Mouse (Mus musculus) left cerebral cortex, postnatal 25 days (tissue): ENCODE data around the gene Tmem88b. TPM values are rescaled to one million over a fixed set of nuclear protein-coding genes. Genes with fewer than 3 reads are reported as not detected.
"Not testable (repeated sequence)": the region's sequence is repeated elsewhere in the genome, so short reads cannot be mapped to it uniquely, and the experiment has no call there.

Source experiments
- DNase-seq, 2 experiments: peaks; one replicate each; pipeline ENCODE4 v3.0.0; 2022; ENCODE audit warnings: low spot score in 2 of 2, mixed read lengths in 1 of 2
- intact Hi-C: fragments of 180-260 bp; cut with DNase I; formaldehyde crosslinking; loops from one replicate; pipeline ENCODE4 v1.15.1; 2025
- total RNA-seq, 2 experiments: library from RNA; stranded (reverse); gene quantifications; 2 replicates each; pipeline ENCODE4 v1.2.3; 2021

Gene Tmem88b
- total RNA-seq, 2 experiments from 2014 or later = 16.8 to 20.7 TPM

DNA sequence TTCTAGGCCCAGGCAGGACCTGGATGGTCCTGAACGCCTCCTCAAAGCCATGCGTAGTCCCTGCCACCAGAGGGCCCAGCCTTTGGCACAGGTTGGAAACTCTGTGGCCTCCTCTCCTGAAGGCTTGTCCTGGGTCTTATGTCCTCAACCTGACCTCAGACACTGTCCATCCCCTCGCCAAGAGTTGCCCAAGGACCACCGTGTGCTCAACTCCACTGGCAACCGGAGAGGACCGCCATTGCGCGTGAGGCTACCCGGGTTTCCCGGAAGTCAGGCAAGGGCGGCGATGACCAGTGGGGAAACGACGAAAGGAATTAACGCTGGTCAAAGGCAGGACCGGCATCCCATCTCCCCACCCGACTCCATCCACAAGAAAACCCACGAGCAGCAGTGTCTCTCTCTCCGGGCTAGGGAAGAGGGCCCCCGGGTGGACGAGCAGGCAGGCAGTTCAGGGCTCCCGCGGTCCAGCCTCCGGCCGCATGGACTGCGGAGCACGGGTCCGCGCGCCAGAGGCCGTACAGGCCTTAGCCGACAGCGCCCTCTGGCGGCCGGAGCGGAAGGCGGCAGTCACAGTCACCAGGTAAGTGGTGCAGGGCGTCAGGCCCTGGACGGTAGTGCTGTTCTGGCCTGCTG lies 15.7 kb downstream of the Tmem88b start:
- peak; percentile 91 to 93 for DNase-seq

DNA sequence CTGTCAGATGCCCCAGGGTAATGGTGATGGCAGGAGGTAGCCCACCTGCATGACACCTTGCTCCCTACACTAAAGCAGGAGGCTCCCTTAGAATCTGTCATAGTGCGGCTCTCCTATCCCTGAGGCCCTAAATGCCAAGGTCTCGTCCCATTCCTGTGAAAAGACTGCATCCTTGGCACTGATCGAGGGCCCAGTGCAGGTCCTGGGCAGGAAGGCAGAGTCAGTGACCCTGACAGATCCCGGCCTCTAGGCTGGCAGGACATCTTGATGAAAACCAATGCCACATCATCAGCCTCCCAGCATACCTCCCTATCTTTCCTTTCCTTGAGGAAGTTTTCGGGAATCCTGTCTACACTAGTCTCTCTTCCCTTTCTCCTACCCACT lies 16.2 kb downstream of the Tmem88b start:
- no peak for DNase-seq
- intact Hi-C loops = no loop called here

More for the DNA sequence above, 15.7 kb downstream of the Tmem88b start:
- intact Hi-C loops = loop anchor here (5.0 kb wide), 1 partner anchor 48 kb away; no protein-coding TSS in a partner anchor

DNA sequence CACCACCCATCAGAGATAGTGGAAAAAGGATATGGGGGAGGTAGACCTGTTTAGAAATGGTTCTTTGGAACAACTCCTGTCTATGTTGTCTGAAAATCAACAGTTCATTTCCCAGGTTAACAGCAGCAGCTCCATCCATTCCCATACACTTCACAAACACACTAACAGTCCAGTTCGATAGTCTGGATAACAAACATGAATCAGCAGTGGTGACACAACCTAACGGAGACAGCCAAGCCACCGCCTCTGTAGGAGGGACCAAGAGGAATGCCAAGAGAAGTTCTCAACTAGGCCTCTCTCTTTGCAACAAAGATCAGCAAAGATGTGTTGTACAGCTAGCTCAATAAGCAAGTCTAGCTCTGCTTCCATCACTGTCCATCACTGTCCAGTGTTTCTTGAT lies 23.3 kb downstream of the Tmem88b start:
- intact Hi-C loops = no loop called here
- DNase-seq = no peak

DNA sequence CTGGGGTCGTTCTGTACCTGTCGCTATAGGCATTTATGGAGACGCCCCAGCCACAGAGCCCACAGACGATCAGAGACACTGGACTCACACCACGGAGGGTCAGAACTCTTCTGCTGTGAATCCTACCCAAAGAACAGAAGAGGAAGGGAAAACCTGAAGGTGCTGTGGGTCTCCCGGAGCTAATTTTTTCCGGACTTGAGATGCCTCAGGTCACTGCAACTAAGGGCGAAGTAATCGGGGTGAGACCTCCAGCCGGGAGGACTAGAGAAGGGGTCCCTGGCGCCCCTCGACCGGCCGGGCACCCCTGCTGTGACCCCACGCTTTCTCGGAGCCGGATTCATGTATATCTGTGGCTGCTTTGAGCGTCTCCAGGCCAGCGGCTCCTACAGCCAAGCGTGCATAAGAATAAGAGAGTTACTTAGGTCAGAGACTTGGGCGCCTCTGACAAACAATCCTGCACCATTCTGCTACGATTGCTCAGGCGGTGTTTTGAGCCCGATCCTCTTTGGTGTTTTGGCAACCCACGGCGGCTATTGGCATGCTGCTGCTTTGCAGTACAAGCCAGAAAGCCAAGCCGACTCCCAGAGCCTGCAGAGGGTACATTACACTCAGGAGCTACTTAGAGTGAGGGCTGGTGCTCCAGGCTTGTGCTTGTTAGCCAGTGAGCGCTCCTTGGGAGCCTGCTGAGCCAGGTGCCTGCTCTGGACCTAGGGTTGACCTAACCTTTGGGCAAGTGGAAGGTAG lies 24.1 kb downstream of the Tmem88b start:
- intact Hi-C loops = no loop called here
- no peak for DNase-seq

DNA sequence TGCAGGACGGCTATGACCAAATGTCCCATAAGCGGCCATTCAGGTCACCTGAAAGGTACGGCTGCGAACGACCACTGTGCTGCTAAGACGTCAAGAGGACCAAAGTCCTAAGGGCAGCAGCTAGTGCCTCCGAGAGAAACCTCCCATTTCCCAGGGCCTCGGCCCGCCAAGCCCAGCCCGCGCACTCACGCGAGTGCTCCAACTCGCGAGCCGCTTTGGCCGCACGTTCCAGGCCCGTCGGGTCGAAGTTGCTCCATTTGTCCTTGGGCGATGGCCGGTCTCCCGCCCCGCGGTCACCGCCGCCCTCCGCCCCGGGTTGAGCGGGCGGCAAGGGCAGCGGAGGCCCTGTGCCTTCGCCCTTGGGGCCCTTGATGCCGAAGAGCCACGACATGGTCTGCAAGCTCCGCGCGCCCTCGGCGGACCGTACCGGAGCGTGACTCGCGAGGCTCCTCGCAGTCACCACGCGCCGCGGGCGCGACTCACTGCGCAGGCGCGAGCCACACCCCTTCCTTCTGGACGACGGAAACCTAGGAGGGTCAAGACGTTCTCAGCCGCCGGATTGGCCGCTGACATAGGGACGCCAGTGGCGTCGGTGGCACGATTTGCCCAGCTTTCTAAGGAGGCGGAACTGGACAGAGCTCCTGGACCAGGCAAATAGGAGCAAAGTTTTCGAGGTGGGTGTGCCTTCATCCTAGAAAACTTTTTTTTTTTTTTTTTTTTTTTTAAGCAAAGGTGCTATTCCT lies 24.9 kb downstream of the Tmem88b start, which contains the start of gene Atad3a:
Gene Atad3a (minus strand): TSS at position 481 of the 743 bp plus-strand sequence.
- intact Hi-C loops = no loop called here
- DNase-seq = peak; percentile 97 to 98

DNA sequence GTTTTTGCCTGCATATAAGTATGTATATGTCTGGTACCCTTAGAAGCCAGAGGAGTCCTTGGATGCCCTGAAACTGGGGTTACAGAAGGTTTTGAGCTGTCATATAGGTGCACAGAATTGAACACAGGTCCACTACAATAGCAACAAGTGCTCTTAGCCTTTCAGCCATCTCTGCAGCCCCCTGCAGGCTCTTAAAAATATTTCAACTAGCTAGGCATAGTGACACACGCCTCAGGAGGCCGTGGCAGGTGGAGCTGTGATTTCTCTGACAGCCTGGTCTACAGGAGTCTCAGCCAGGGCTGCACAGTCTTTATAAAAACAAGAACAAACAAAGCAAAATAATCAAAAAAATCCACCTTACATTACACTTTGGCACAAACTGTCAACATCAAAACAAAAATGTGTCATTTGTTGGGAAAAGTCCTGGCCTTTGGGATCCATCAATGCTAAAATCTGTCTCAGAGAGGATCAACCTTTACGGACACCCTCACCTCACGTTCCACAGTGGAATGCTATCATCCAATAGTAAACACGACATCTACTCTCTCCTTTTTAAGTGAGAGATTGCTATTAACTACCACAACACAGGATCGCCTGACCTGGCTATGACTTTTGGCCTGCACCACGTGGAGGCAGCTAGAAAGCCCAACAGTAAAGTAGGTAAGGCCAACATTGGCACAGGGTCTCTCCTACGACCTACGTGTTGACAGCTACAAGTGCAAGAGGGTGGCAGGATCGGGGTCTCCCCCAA lies 25.6 kb downstream of the Tmem88b start:
- DNase-seq = no peak
- intact Hi-C loops = no loop called here

DNA sequence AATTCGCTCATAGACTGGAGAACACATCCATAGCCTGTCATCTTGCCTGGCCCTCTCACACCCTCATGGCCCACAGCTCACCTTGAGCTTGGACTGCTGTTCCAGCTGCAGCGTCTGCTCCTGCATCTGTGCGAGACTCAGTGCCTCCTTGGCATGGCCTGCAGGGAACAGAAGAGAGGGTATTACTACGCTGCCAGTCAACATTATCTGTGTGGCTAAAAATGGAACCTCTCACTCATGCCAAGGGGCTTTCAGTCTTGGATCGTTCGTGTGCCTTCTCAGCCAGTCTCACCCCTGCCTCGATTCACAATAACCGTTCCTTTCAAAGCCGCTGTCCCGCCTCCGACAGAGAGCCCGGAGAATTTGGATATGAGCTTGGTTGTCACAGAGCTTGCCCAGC lies 28.7 kb downstream of the Tmem88b start:
- intact Hi-C loops = no loop called here
- DNase-seq = no peak

DNA sequence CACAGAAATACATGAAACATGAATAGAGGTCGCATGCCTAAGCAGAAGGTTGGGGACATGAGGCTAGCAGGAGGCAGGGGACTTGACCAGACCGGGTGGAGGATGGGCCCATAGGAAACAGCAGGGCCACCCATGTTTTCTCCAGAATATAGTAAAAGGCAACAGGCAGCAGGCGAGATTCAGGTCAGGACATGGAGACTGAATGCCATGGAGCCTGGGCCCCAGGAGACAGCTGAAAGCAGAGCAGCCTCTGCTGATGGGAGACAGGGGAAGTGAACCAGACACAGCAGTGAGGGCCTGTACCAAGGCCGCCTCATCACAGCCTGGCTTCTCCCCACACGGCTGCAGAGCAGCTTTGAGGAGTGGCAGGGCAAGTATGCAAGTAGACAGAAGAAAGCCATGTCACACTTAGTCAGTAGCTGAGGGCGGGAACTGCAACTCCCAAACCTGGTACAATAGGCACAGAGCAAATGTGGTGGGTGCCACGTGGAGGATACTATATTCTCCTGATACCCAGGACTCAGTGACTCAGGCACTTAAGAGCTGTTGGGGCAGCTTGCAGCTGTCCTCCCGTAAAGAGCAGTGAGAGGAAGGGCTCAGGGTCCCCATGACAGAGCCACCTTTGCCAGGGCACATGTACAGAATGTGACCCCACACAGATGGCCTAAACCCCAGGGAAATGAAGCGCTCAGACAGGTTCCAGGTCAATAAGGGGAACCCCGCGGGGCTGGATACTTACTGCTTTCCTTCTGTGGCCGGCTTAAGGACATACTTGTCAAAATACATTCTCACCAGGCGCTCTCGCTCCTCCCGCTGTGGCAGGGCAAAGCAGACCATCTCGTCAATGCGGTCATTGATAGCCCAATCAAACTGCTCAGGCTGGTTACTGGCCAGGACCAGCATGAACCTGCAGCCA lies 38.8 kb downstream of the Tmem88b start:
- intact Hi-C loops = no loop called here
- DNase-seq = no peak

DNA sequence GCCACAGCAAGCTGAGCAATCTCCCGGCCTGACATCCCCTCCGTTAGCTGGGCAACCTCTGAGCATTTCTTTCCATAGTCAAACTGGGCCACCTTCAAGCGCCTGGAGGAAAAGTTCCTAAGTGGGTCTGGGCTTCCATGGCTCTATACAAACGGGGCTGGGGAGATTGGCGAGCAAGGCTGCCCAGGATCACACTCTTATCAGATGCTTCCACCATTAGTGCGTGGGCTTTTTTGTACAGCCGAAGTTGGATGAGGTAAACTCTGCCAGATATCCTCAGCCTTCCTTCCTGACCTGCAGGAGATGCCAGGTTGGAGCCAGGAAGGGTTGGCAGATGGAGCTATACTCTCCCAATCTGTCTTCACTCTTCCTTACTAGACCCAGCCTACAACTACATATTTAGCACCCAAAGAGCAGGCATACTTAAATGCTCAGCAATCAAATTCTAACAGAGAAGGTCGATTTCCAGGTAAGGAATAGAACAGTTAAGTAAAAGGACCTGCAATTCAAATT lies 39.6 kb downstream of the Tmem88b start:
- peak in 1 of 2 experiments; percentile 54 for DNase-seq
- intact Hi-C loops = no loop called here

DNA sequence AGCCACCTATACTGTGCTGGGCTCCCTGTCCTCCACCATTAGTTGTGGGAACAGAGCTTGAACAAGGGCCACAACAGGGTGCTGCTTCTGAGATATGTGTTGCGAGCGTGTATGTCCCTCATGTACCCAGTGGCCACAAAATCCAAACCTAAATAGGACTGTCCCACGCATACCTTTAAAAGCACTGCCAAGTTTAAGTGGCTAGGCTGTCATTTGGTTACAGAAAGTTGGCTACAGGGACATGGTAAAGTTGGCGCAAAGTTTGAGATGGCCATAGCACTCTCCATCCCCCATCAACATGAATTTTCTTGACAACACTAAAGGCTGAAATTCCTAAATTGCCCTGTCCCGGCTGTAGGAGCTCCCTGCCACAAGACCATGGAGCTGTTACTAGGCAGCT lies 40.5 kb downstream of the Tmem88b start:
- DNase-seq = no peak
- intact Hi-C loops = no loop called here

DNA sequence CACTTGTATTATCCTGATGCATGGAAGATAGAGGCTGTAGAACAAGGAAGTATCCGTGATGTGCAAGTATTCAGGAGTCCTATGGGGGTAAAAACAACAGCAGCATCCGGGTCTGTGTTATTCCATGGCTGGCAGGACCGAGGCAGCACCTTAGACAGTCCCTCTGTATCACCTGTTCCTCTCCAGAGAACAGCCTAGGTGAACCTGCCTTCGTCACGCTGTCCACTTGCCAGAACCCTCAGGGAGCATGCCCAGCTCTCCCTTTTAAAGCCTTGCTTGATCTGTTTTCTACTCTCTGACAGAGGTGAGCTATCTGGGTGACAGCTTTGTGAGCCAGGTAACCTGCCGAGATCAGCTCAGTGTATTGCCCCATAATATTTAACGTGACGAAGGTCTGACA lies 41.2 kb downstream of the Tmem88b start:
- no peak for DNase-seq
- intact Hi-C loops = no loop called here

DNA sequence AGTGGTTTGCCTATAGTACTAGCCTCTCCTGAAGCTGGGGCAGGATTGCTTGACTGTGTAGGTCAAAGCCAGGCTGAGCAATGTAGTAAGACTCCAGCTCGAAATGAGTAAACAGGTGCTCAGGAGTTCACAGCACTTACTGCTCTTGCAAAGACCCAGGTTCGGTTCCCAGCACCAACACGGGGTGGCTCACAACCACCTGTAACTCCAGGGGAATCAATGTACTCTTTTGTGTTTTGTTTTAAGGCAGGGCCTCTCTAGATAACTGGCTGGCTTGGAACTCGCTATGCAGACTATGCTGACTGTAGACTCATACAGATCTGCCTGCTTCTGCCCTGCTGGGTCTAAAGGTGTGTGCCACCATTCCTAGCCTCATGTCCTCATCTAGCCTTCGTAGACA lies 43.0 kb downstream of the Tmem88b start:
- no peak for DNase-seq
- intact Hi-C loops = no loop called here

DNA sequence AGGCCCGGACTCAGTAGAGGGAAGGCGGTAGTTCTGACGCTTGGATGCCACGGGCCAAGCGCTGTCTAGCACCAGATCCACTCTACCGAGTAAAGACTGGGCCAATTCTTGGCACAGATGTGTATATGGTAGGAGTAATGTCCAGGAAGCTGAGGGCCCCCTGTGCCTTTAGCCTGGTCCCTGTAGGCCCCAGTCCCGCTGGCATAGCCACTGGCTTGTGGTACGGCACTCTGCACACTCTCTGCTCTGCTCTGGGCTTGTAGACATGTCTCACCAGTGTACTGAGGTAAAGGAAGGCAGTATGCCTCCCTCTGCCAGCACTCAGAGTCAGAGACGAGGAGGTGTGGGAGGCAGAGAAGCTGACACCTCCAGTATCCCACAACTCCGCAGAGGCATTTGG lies 45.0 kb downstream of the Tmem88b start:
- DNase-seq, intact Hi-C loops: not testable (repeated sequence)

DNA sequence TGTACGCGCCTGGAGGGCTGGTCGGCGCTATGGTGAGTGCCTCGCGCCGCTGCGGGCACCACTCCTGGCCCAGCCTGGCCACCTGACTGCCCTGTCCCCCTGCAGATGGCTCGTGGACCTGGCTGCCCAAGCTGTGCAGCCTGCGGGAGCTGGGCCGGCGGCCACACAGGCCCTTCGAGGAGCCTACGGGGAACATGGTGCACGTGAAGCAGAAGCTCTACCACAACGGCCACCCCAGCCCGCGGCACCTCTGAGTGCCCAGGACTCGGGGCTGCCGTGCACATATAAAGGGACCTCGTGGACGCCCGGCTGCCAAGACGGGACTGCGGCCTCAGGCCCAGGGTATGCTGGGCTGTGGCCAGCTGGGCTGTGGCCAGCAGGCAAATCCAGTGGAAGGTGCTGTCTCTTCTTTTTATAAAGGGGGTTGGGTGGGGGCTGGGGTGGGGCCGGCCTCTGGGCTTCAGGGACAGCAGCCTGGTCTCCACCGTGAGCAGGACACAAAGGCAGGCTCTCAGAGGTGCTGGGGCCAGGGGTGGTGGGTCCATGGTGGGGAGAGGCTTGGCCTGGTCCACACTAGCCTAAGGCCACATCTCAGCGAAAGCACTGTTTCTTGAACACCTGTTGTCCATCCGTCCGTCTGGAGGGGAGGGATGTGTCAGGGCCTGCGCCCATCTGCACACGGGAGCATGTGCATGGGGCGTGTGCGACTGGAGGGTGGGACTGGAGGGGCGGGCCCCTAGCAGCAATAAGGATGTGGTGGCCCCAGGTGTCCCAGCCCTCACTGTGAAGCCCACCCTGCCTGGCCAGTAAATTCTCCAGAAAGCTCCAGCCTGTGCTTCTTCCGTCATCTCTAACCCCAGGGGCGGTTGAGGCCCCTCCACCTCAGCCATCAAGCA lies 45.7 kb downstream of the Tmem88b start:
- no peak for DNase-seq
- intact Hi-C loops = no loop called here

DNA sequence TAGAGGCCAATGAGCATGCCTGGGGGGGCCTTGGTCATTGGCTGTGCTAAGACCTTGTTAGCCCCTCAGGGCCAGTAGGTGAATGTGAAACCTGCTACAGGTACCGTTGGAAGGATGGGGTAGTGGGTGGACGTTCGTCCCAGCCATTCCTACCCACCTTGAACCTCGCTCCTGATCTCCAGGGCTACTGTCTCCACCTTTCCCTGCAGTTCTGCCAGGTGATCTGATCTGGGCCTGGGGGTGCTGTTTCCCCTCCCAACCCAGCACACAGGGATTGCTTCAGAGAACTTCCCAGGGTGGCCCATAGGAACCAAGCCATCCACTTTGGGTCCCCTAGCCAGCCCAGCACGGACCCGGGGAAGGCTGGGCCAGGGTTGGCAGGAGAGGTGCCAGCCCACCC lies 46.5 kb downstream of the Tmem88b start:
- no peak for DNase-seq
- intact Hi-C loops = no loop called here

DNA sequence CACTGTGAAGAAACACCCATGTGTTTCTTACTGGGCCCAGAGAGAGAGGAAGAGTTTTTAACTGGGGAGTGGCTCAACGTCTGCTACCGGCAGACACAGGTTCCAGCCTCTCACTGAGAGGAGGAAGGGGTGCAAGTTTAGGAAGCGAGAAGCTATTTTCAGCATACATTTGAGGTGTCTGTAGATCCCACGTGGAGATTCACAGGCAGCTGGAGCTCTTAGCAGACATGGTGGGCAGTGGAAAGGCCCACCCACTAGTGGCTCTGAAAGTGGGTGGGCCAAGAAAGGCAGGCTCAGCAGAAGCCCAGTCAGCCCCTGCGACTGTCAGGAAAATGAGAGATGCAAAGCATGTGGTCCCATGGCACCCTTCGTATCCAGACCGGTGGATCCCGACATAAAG lies 47.4 kb downstream of the Tmem88b start:
- intact Hi-C loops = no loop called here
- DNase-seq = peak in 1 of 2 experiments; percentile 87

DNA sequence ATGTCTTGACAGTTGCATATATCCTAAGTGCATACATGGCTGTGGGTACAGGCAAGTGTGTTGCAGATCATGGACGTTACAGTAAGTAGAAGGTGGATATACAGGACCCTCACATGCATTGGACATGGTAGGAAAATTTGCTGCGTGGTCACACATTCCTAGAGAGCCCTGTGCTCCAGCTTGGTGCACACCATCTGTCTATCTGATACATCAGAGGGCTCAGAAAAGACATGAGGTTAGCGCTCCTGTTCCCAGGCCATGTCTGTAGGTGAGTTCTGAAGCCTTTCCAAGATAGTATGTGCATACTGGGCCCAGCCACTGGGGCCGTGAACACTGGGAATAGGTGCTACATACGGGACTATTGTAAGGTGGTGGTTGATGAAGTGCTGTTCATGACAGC lies 49.3 kb downstream of the Tmem88b start:
- no peak for DNase-seq
- intact Hi-C loops = no loop called here

DNA sequence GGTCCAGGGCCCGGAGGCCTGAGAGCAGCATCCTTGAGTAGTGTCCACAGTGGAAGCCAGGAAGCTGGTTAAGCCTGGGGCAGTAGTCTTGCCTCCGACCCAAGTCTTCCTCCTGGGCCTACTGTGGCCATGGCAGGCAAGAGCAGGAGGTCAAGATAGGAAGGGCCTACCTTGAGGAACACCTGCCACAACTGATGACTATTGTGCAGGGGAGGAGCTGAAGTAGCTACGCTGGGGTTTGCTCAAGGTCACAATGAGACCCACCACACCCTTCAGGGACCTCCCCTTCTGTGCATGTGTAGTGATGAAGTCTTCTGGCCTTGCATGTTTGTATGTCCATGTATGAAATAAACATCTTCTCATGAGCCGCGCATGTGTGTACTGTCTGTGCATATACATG lies 49.9 kb downstream of the Tmem88b start:
- intact Hi-C loops = loop anchor here (2.0 kb wide), 1 partner anchor 31 kb away; the partner anchor contains the start of gene Ssu72
- no peak for DNase-seq
